Mouse (Mus musculus) lung, adult 2 months (tissue): ENCODE measurements at regions not wholly inside any gene's neighbourhood (a gene's known extent, or its start where the extent isn't known, plus 50 kb on each side); places are given as distances from the start of the nearest gene placed in this dataset.

Source experiments
- DNase-seq: peaks from one replicate; pipeline ENCODE4 v3.0.0; 2022
- H3K4me1 ChIP-seq: fragments of 200-500 bp; 2 replicates; pipeline ENCODE4 v1.6.1; 2011; ENCODE audit warnings: low read length; ENCODE audit not compliant: control insufficient read depth, insufficient read depth
- H3K4me3 ChIP-seq: fragments of 200-500 bp; replicated peaks from 2 replicates; pipeline ENCODE3; 2011; ENCODE audit warnings: low read depth, mild to moderate bottlenecking, control low read depth, low read length; ENCODE audit errors: extremely low read depth
- CTCF ChIP-seq: fragments of 200-500 bp; IDR thresholded peaks from 2 replicates; pipeline ENCODE4 v1.5.1; 2011; ENCODE audit warnings: mild to moderate bottlenecking, low read length, control low read depth; ENCODE audit not compliant: insufficient read depth
- POLR2A ChIP-seq: fragments of 200-500 bp; IDR thresholded peaks from 2 replicates; pipeline ENCODE4 v1.6.1; 2011; ENCODE audit warnings: low read depth, mild to moderate bottlenecking, control low read depth, low read length, borderline replicate concordance; ENCODE audit errors: extremely low read depth
- WGBS: fragments of 180-500 bp; shearing (Covaris S2); methylation state at CpG from one replicate; pipeline ENCODE4 v1.1.7; 2018; 5-methylcytosine and 5-hydroxymethylcytosine counted together

DNA sequence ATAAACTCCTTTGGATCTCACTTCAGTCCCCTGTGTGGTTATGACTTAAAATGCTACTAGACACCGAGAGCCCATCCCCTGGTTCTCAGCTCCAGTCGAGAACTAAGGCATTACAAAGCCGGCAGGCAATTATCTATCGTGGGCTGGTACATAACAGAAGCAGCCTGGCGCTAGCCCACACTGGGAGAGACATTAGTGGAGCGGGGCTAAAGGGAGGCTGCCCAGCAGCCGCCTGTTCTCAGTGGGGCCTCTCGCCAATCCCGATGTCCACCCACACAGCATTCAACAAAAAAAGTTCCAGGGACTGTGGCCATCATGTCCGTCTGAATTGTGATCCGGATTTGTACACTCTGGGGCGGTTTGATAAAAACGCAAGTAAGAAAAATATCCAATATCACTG is 361.5 kb downstream of the Pdcd6ip start:
- 72% methylated on average over 13 of the region's 13 CpGs for WGBS
- Histone ChIP-seq H3K4me3 (no peak overlapping the region), H3K4me1 (no peaks in the 10 kb centered on the region)
- DNase-seq = no peak
- no peak for TF ChIP-seq CTCF

DNA sequence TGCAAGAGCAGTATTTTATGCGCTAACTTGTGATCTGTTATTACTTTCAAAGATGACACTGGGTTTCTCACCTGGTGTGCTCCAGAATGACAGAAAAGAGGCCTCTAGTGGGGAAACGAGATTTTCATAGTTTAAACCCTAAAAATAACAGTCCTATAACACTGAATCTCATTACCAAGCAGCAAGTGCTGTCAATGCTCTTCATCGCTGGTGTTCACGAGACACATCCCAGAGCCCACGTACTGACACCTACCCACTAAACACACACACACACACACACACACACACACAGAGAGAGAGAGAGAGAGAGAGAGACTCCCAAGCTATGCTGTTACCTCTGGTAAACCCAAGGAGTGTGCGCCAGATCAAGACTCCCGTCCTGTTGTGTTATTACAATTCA is 365.9 kb downstream of the Pdcd6ip start:
- DNase-seq = no peak
- H3K4me1 ChIP-seq = no peaks in the 10 kb centered on the region
- no peak overlapping the region for H3K4me3 ChIP-seq
- WGBS = 75% methylated on average over 7 of the region's 7 CpGs
- TF ChIP-seq CTCF (no peak), POLR2A (no peak)

DNA sequence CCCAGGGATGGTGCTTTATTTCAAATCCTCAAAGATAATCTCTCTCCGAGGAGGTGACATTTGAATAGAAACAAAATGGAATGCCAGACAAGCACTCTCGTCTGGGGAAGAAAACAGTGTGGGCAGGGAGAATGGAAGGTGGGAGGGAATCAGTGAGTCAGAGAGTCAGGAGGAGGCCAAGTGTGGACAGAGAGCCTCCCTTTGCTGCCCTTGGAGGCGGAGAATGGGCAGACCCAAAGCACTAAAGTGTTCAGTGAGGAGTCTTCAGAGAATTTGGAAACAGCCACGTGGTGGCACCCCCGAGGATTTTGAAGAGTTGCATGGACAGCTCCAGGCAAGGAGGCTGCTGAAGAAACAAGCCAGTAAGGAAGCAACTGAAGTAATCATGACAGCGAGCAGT is 367.2 kb downstream of the Pdcd6ip start:
- no peak for DNase-seq
- Histone ChIP-seq H3K4me1 (no peaks in the 10 kb centered on the region), H3K4me3 (no peak overlapping the region)
- WGBS = 50% methylated on average over 6 of the region's 6 CpGs
- no peak for TF ChIP-seq CTCF
- TF ChIP-seq POLR2A = no peak

DNA sequence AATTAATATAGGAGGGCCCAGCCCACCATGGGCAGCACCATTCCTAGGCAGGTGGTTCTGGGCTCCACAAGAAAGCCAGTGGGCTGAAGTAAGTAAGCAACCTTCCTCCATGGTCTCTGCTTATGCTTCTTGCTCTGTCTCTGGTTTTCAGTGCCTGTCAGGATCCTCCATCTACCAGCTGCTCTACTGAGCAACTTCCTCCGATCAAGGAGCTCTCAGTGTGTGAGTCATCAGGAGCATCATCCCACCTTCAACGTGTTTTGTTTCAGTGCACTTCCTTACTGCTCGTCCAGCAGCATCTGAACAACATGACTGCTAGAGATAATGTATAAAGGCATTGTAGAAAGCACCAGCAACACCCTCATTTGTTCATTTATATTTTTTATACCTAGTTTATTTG is 368.0 kb downstream of the Pdcd6ip start:
- WGBS = 60% methylated on average over 3 of the region's 3 CpGs
- no peak for TF ChIP-seq CTCF
- TF ChIP-seq POLR2A = no peak
- Histone ChIP-seq H3K4me1 (no peaks in the 10 kb centered on the region), H3K4me3 (no peak overlapping the region)
- DNase-seq = no peak

DNA sequence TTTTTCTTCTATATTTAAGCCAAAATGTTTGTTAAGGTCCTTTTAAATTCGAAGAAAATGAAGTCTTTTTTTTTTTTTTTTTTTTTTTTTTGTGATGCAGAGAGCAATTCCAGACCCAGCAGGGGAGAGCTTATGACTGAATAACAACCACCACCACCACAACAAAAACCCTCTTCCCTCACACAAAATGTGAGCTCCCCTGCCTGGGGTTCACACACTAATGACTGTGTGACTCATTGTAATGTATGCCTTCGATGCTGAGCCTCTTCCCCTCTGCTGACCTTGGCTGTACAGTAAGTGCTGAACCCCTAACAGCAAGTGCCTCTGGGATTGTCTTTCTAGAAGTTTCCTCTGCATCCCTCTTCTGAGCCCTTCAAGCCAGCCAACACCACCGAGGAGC is 383.6 kb downstream of the Pdcd6ip start:
- no peak for DNase-seq
- no peak for TF ChIP-seq POLR2A
- no peak for TF ChIP-seq CTCF
- 54% methylated on average over 3 of the region's 3 CpGs for WGBS

DNA sequence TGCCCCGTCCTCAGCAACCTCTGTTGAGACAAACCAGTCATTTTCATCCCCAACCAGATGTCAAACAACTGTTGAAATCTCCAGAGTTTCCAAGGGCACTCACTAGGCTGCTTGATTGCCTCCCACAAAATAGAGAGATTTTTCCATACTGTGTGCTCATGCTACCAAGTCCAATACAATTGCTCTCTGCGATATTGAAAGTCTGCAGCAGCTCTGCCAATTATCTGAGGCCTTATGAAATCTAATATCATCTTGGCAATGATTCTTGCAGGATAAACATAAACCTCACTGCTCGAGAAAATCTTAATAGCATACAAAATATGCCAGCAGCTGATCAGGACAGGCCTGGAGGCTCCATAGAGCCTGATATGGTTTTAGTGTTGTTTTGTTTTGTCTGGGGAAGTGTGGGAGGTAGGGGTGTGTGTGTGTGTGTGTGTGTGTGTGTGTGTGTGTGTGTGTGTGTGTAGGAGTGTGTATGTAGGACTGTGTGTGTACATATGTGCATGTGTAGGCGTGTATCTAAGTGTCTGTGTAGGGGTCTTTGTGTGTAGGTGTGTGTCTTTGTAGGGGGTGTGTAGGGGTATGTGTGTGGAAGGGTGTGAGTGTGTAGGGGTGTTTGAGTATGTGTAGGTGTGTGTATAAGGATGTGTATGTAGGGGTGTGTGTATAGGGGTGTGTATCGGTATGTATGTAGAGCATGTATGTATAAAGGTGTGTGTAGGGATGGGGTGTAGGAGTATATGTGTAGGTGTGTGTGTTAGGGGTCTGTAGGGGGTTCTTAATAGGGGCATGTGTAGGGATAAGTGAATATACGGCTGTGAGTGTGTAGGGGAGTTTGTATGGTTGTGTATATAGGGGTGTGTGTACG is 398.1 kb downstream of the Pdcd6ip start:
- no peaks in the 10 kb centered on the region for H3K4me1 ChIP-seq
- no peak for TF ChIP-seq CTCF
- no peak for TF ChIP-seq POLR2A
- 67% methylated on average over 7 of the region's 7 CpGs for WGBS
- no peak overlapping the region for H3K4me3 ChIP-seq
- no peak for DNase-seq

More for the DNA sequence above, 383.6 kb downstream of the Pdcd6ip start:
- Histone ChIP-seq H3K4me3 (no peak overlapping the region), H3K4me1 (no peaks in the 10 kb centered on the region)

DNA sequence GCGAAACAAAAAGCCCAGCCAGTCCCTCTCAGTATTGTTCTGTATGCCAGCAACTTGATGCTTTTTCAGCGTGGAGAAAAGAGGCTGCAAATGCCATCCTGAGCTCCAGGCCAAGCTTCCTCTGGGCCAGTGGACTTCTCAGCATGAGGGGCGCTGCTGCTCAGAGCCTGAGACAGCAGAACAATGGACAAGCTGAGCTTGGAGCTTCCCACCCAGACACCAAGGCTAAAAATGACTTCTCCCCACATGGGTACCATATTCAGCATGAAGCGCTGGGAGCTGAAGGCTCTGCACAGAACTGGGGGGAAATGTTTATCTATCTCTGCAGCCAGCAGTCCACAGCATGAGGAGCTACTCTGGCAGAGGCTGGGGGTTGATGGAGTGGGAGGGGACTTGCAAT is 402.3 kb downstream of the Pdcd6ip start:
- H3K4me1 ChIP-seq = no peaks in the 10 kb centered on the region
- TF ChIP-seq CTCF (no peak), POLR2A (no peak)
- H3K4me3 ChIP-seq = no peak overlapping the region
- DNase-seq = no peak
- 50% methylated on average over 4 of the region's 4 CpGs for WGBS

DNA sequence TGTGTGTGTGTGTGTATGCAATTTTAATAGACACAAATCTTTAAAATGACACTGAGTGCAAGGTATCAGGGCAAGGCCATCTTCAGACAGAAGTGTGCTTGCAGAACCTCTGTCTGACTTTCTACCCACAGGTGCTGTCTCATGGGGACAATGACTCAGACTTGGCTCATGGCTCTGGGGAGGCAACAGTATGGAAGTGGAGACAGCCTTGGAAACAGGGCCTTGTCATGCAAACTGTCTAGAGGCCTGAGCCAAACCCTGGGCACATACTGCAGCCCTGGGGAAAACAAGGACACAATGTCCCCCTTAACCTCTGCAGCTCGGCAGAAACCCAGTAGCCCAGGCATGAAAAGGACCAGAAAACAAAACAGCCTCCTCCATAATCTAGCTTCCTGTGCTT is 405.6 kb downstream of the Pdcd6ip start:
- 67% methylated on average over 1 of the region's 1 CpGs for WGBS
- no peak for TF ChIP-seq CTCF
- Histone ChIP-seq H3K4me3 (no peak overlapping the region), H3K4me1 (no peaks in the 10 kb centered on the region)
- DNase-seq = no peak

DNA sequence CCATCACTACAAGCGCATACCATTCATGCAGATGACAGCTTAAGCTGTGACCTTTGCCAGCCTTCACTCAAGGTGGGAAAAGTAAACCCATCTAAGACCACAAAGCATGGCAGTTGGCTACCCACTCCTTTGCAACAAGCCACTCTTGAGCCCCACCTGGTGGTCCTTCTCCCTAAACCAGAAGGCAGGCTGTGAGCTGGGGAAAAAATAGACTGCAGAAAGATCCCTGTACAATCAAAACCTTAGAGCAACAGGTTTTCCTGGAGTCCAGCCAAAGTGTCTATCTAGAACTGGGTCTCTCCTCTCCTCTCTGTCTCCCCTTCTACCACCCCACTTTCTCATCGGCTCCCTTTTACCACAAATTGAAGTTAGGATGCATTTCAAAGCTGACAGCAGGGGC is 407.2 kb downstream of the Pdcd6ip start:
- no peak for DNase-seq
- Histone ChIP-seq H3K4me3 (no peak overlapping the region), H3K4me1 (no peaks in the 10 kb centered on the region)
- no peak for TF ChIP-seq CTCF
- TF ChIP-seq POLR2A = no peak
- WGBS = 18% methylated on average over 2 of the region's 2 CpGs

DNA sequence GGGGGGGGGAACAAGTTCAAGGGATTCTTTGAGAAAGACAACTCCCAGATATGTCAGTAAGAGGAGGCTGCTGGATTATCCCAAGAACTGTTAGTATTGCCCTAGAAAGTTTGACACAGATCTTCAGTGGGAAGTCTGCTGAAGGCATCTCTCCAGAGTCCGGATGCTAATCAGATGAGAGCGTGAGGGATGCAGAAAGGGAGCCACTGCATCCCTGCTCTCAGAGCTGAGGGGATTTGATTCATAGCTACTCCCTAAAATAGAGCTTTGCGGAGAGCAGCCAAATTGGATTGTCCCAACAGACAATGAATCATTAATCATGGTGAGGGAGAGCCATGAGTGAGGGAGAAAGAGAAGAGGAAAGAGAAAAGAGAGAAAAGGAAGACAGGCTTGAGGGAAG is 408.2 kb downstream of the Pdcd6ip start:
- 31% methylated on average over 3 of the region's 3 CpGs for WGBS
- Histone ChIP-seq H3K4me1 (no peaks in the 10 kb centered on the region), H3K4me3 (no peak overlapping the region)
- TF ChIP-seq POLR2A (no peak), CTCF (no peak)
- DNase-seq = no peak
